Mouse (Mus musculus) liver, postnatal 0 days (tissue): ENCODE measurements around the gene Adamtsl2. TPM values are rescaled to one million over a fixed set of nuclear protein-coding genes. Genes with fewer than 3 reads are reported as not detected.

Experiments
- ATAC-seq: fragments of 200-750 bp; cut with Nextera tagmentation; 2 replicates; pipeline ENCODE4 v1.8.0; 2017; ENCODE audit warnings: mild to moderate bottlenecking, moderate library complexity
- DNase-seq: peaks from one replicate; pipeline ENCODE4 v3.0.0-alpha.2; 2016
- H3K27ac ChIP-seq: fragments of 300-500 bp; sonication (generic); 2 replicates; pipeline ENCODE4 v1.5.1; 2014; ENCODE audit warnings: antibody characterized with exemption, moderate library complexity, mild to moderate bottlenecking, low read depth
- H3K27me3 ChIP-seq: fragments of 300-500 bp; sonication (generic); 2 replicates; pipeline ENCODE4 v1.6.1; 2014; ENCODE audit warnings: low read length, control low read depth, mixed read lengths; ENCODE audit not compliant: insufficient read depth
- H3K36me3 ChIP-seq: fragments of 300-500 bp; sonication (generic); replicated peaks from 2 replicates; pipeline ENCODE4 v1.6.1; 2014; ENCODE audit warnings: mild to moderate bottlenecking, control low read depth, low read length, moderate library complexity, mixed read lengths; ENCODE audit not compliant: insufficient read depth
- H3K4me1 ChIP-seq: fragments of 300-500 bp; sonication (generic); 2 replicates; pipeline ENCODE4 v1.6.1; 2014; ENCODE audit warnings: antibody characterized with exemption, mild to moderate bottlenecking, control low read depth; ENCODE audit not compliant: insufficient read depth
- H3K4me2 ChIP-seq: fragments of 300-500 bp; sonication (generic); 2 replicates; pipeline ENCODE4 v1.6.1; 2014; ENCODE audit warnings: low read depth, mild to moderate bottlenecking, low read length, moderate library complexity, mixed read lengths
- H3K4me3 ChIP-seq: fragments of 300-500 bp; sonication (generic); 2 replicates; pipeline ENCODE4 v1.5.1; 2014; ENCODE audit warnings: low read depth, low read length
- H3K9ac ChIP-seq: fragments of 300-500 bp; sonication (generic); replicated peaks from 2 replicates; pipeline ENCODE4 v1.6.1; 2014; ENCODE audit warnings: mild to moderate bottlenecking, moderate library complexity
- H3K9me3 ChIP-seq: fragments of 300-500 bp; sonication (generic); 2 replicates; pipeline ENCODE4 v1.6.1; 2016; ENCODE audit warnings: mild to moderate bottlenecking, control low read depth, low read length, mixed read lengths
- CTCF ChIP-seq: sonication (generic); IDR thresholded peaks from 2 replicates; pipeline ENCODE4 v1.5.1; 2016; ENCODE audit warnings: antibody characterized with exemption, low read depth
- EP300 ChIP-seq: IDR thresholded peaks from 2 replicates; pipeline ENCODE4 v1.6.1; 2016; ENCODE audit warnings: antibody characterized with exemption, low read depth, mild to moderate bottlenecking
- WGBS: fragments of 180-500 bp; shearing (Covaris S2); extraction: QIAGEN DNeasy Blood & Tissue Kit; methylation state at CpG from one replicate; pipeline ENCODE4 v1.1.7; 2014; ENCODE audit not compliant: insufficient replicate concordance; 5-methylcytosine and 5-hydroxymethylcytosine counted together
- polyA plus RNA-seq: library from polyadenylated mRNA; unstranded; fragments of >200 nt; fragmentation: Nextera tagmentation; extraction: Ambion mirVana; gene quantifications from 2 replicates; pipeline ENCODE4 v1.2.1, GENCODE M21; 2015

The Adamtsl2 gene
- polyA plus RNA-seq, 1 experiment from 2014 or later, result 1.1 TPM

DNA sequence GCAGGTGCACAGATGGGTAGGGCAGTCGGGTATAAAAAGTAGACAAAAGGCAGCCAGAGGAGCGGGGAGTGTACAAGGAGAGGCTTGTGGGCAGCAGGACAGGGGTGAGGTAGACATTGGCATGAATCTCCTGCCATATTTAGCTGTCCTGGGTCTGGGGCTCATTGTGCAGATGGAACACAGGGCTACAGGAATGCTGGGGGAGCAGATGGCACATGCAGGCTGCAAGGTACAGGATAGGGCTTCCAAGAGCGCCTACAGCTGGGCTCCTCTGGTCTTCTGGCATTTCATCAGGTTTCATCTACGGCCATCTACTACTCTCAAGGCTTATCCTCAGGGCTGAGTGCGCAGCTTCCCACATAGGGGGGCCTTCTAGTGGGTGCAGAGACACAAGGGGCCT, 29.9 kb downstream of the Adamtsl2 start:
- Histone ChIP-seq H3K27me3 (no peaks in the 10 kb centered on the region), H3K36me3 (no peaks in the 10 kb centered on the region), H3K27ac (no peak overlapping the region), H3K9me3 (no peaks in the 10 kb centered on the region), H3K4me3 (no peak overlapping the region), H3K4me2 (no peak overlapping the region), H3K9ac (no peak overlapping the region), H3K4me1 (no peaks in the 10 kb centered on the region)
- DNase-seq (no peak), ATAC-seq (no peak)
- TF ChIP-seq EP300 (no peak), CTCF (no peak)
- 80% methylated on average over 5 of the region's 5 CpGs for WGBS

DNA sequence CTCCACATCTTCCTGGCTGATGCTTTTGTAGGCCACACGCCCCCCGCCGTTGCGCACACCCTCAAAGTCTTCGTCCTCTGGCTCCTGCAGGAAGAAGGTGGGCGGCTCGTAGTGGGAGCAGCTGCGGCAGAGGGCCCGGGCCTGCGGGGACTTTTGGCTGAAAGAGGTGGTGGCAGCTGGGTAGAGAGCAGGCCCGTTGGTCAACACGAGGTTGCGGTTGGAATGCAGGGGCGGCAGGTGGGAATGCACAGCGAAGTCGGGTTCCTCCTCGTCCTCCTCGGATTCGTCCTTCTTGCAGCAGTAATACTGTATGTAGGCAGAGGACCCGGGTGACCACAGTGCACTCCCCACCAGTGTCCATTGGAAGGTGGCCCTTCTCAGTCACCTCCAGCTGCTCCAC, 33.4 kb downstream of the Adamtsl2 start:
- no peaks in the 10 kb centered on the region for H3K4me1 ChIP-seq
- H3K27ac ChIP-seq, result no peak overlapping the region
- TF ChIP-seq EP300, result no peak
- TF ChIP-seq CTCF, result no peak
- 78% methylated on average over 20 of the region's 20 CpGs for WGBS
- no peak overlapping the region for H3K4me2 ChIP-seq
- H3K27me3 ChIP-seq, result no peaks in the 10 kb centered on the region
- DNase-seq (no peak), ATAC-seq (no peak)
- no peaks in the 10 kb centered on the region for H3K9me3 ChIP-seq
- H3K36me3 ChIP-seq, result no peaks in the 10 kb centered on the region
- no peak overlapping the region for H3K4me3 ChIP-seq
- no peak overlapping the region for H3K9ac ChIP-seq

- no peaks in the 10 kb centered on the region for H3K4me1 ChIP-seq
- no peaks in the 10 kb centered on the region for H3K36me3 ChIP-seq
- H3K9ac ChIP-seq, result no peak overlapping the region
- H3K27me3 ChIP-seq, result no peaks in the 10 kb centered on the region
- H3K4me3 ChIP-seq, result no peak overlapping the region
- TF ChIP-seq CTCF, result no peak
- TF ChIP-seq EP300, result no peak
- H3K9me3 ChIP-seq, result no peaks in the 10 kb centered on the region
- WGBS, result 77% methylated on average over 10 of the region's 10 CpGs
- no peak overlapping the region for H3K27ac ChIP-seq
- DNase-seq, result no peak
- no peak overlapping the region for H3K4me2 ChIP-seq
- no peak for ATAC-seq
These were observed 35.0 kb downstream of the Adamtsl2 start for GRCm38 (mm10) chr2:27114169-27114568.

DNA sequence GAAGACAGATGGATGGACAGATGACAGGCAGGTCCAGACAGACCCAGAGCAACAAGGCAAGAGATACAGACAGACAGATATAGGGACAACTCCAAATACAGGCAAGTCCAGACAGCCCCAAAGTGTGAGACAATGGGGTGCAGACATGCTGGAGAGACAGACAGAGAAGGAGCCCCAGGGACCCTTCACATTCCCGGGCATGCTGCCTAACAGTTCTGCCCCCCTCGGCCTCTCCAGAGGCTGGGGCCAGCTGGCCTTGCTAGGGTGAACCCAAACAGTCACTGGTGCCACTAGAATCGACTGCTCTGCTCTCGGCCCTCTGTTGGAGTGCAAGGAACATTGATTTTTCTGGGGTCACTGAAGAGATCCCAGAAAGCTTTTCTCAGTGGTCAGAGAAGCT, 39.3 kb downstream of the Adamtsl2 start:
- Histone ChIP-seq H3K9me3 (no peaks in the 10 kb centered on the region), H3K36me3 (no peaks in the 10 kb centered on the region), H3K4me1 (peaks cover 4% of the 10 kb centered on the region; the same call in 1 of the 2 replicates), H3K9ac (no peak overlapping the region), H3K4me2 (no peak overlapping the region), H3K27me3 (no peaks in the 10 kb centered on the region), H3K4me3 (no peak overlapping the region), H3K27ac (no peak overlapping the region)
- ATAC-seq (no peak), DNase-seq (no peak)
- WGBS, result 51% methylated on average over 4 of the region's 4 CpGs
- TF ChIP-seq CTCF (no peak), EP300 (no peak)

- Histone ChIP-seq H3K27ac (no peak overlapping the region), H3K9ac (no peak overlapping the region), H3K4me1 (peaks cover 4% of the 10 kb centered on the region; the same call in 1 of the 2 replicates), H3K36me3 (no peaks in the 10 kb centered on the region), H3K4me3 (no peak overlapping the region), H3K27me3 (no peaks in the 10 kb centered on the region), H3K9me3 (no peaks in the 10 kb centered on the region), H3K4me2 (no peak overlapping the region)
- ATAC-seq (no peak), DNase-seq (no peak)
- WGBS, result 69% methylated on average over 2 of the region's 2 CpGs
- TF ChIP-seq CTCF (no peak), EP300 (no peak)
These were observed 40.6 kb downstream of the Adamtsl2 start for GRCm38 (mm10) chr2:27119766-27120165.

GRCm38 (mm10) chr2:27120241-27120641, 41.1 kb downstream of the Adamtsl2 start:
- no peak for ATAC-seq
- Histone ChIP-seq H3K4me2 (no peak overlapping the region), H3K36me3 (no peaks in the 10 kb centered on the region), H3K9me3 (no peaks in the 10 kb centered on the region), H3K9ac (no peak overlapping the region), H3K4me1 (peaks cover 4% of the 10 kb centered on the region; the same call in 1 of the 2 replicates), H3K4me3 (no peak overlapping the region), H3K27me3 (no peaks in the 10 kb centered on the region), H3K27ac (no peak overlapping the region)
- TF ChIP-seq EP300 (no peak), CTCF (no peak)
- WGBS, result 84% methylated on average over 8 of the region's 8 CpGs
- no peak for DNase-seq
